Mouse (Mus musculus): ENCODE measurements at regions not wholly inside any gene's neighbourhood (a gene's known extent, or its start where the extent isn't known, plus 50 kb on each side); places are given as distances from the start of the nearest gene placed in this dataset.

GRCm38 (mm10) chr12:58643843-58644242 is 368.0 kb downstream of the Sec23a start:
- WGBS: 68% methylated on average over 3 of the region's 3 CpGs
- H3K9me3 ChIP-seq (ENCODE audit: low read length): no peaks in the 10 kb centered on the region
- TF ChIP-seq CTCF (IDR thresholded peaks at IDR 0.05): no peak
- H3K27me3 ChIP-seq (ENCODE audit: insufficient read depth, low read length): no peaks in the 10 kb centered on the region
- no peak overlapping the region for H3K4me2 ChIP-seq (ENCODE audit: low read depth, low read length, poor library complexity, severe bottlenecking)
- DNase-seq (ENCODE audit: low spot score) (no peak), ATAC-seq (ENCODE audit: low FRiP score) (no peak)
- H3K4me1 ChIP-seq (ENCODE audit: insufficient read depth, low read length): no peaks in the 10 kb centered on the region
- no peaks in the 10 kb centered on the region for H3K36me3 ChIP-seq (ENCODE audit: insufficient read depth, low read length)
- H3K4me3 ChIP-seq (ENCODE audit: low read depth, low read length): no peak overlapping the region
- no peak overlapping the region for H3K27ac ChIP-seq (ENCODE audit: low read depth, low read length)
- H3K9ac ChIP-seq (replicated peaks; ENCODE audit: low read length, poor library complexity, severe bottlenecking): no peak overlapping the region

GRCm38 (mm10) chr12:58639478-58639877 is 370.4 kb upstream of the Clec14a start:
- ATAC-seq (ENCODE audit: low FRiP score) (no peak), DNase-seq (ENCODE audit: low spot score) (no peak)
- no peak for TF ChIP-seq CTCF (IDR thresholded peaks at IDR 0.05)
- H3K4me2 ChIP-seq (ENCODE audit: low read depth, low read length, poor library complexity, severe bottlenecking): no peak overlapping the region
- H3K27me3 ChIP-seq (ENCODE audit: insufficient read depth, low read length): no peaks in the 10 kb centered on the region
- H3K4me1 ChIP-seq (ENCODE audit: insufficient read depth, low read length): no peaks in the 10 kb centered on the region
- H3K9me3 ChIP-seq (ENCODE audit: low read length): no peaks in the 10 kb centered on the region
- WGBS: 100% methylated on average over 1 of the region's 1 CpGs
- H3K27ac ChIP-seq (ENCODE audit: low read depth, low read length): no peak overlapping the region
- no peaks in the 10 kb centered on the region for H3K36me3 ChIP-seq (ENCODE audit: insufficient read depth, low read length)
- no peak overlapping the region for H3K9ac ChIP-seq (replicated peaks; ENCODE audit: low read length, poor library complexity, severe bottlenecking)
- no peak overlapping the region for H3K4me3 ChIP-seq (ENCODE audit: low read depth, low read length)

GRCm38 (mm10) chr12:58638260-58638659 is 369.2 kb upstream of the Clec14a start:
- H3K27ac ChIP-seq (ENCODE audit: low read depth, low read length): no peak overlapping the region
- TF ChIP-seq CTCF (IDR thresholded peaks at IDR 0.05): peak; percentile 68
- ATAC-seq (ENCODE audit: low FRiP score) (no peak), DNase-seq (ENCODE audit: low spot score) (peak; percentile 49)
- 73% methylated on average over 3 of the region's 3 CpGs for WGBS
- no peaks in the 10 kb centered on the region for H3K9me3 ChIP-seq (ENCODE audit: low read length)
- no peaks in the 10 kb centered on the region for H3K36me3 ChIP-seq (ENCODE audit: insufficient read depth, low read length)
- H3K4me3 ChIP-seq (ENCODE audit: low read depth, low read length): no peak overlapping the region
- no peaks in the 10 kb centered on the region for H3K27me3 ChIP-seq (ENCODE audit: insufficient read depth, low read length)
- no peak overlapping the region for H3K4me2 ChIP-seq (ENCODE audit: low read depth, low read length, poor library complexity, severe bottlenecking)
- H3K9ac ChIP-seq (replicated peaks; ENCODE audit: low read length, poor library complexity, severe bottlenecking): no peak overlapping the region
- H3K4me1 ChIP-seq (ENCODE audit: insufficient read depth, low read length): no peaks in the 10 kb centered on the region

GRCm38 (mm10) chr12:58632529-58632928 is 363.4 kb upstream of the Clec14a start:
- WGBS: 95% methylated on average over 3 of the region's 3 CpGs
- Histone ChIP-seq H3K27ac (ENCODE audit: low read depth, low read length) (no peak overlapping the region), H3K4me2 (ENCODE audit: low read depth, low read length, poor library complexity, severe bottlenecking) (no peak overlapping the region), H3K9me3 (ENCODE audit: low read length) (no peaks in the 10 kb centered on the region), H3K36me3 (ENCODE audit: insufficient read depth, low read length) (no peaks in the 10 kb centered on the region), H3K9ac (replicated peaks; ENCODE audit: low read length, poor library complexity, severe bottlenecking) (no peak overlapping the region), H3K4me1 (ENCODE audit: insufficient read depth, low read length) (no peaks in the 10 kb centered on the region), H3K4me3 (ENCODE audit: low read depth, low read length) (no peak overlapping the region), H3K27me3 (ENCODE audit: insufficient read depth, low read length) (no peaks in the 10 kb centered on the region)
- DNase-seq (ENCODE audit: low spot score): no peak
- ATAC-seq (ENCODE audit: low FRiP score): no peak
- no peak for TF ChIP-seq CTCF (IDR thresholded peaks at IDR 0.05)

GRCm38 (mm10) chr12:58628817-58629216 is 359.7 kb upstream of the Clec14a start:
- Histone ChIP-seq H3K9ac (replicated peaks; ENCODE audit: low read length, poor library complexity, severe bottlenecking) (no peak overlapping the region), H3K27ac (ENCODE audit: low read depth, low read length) (no peak overlapping the region), H3K4me1 (ENCODE audit: insufficient read depth, low read length) (no peaks in the 10 kb centered on the region), H3K36me3 (ENCODE audit: insufficient read depth, low read length) (no peaks in the 10 kb centered on the region), H3K27me3 (ENCODE audit: insufficient read depth, low read length) (no peaks in the 10 kb centered on the region), H3K9me3 (ENCODE audit: low read length) (no peaks in the 10 kb centered on the region), H3K4me3 (ENCODE audit: low read depth, low read length) (no peak overlapping the region), H3K4me2 (ENCODE audit: low read depth, low read length, poor library complexity, severe bottlenecking) (no peak overlapping the region)
- TF ChIP-seq CTCF (IDR thresholded peaks at IDR 0.05): no peak
- no peak for DNase-seq (ENCODE audit: low spot score)
- no peak for ATAC-seq (ENCODE audit: low FRiP score)
- 62% methylated on average over 5 of the region's 5 CpGs for WGBS

- Histone ChIP-seq H3K9ac (replicated peaks; ENCODE audit: low read length, poor library complexity, severe bottlenecking) (no peak overlapping the region), H3K36me3 (ENCODE audit: insufficient read depth, low read length) (no peaks in the 10 kb centered on the region), H3K4me1 (ENCODE audit: insufficient read depth, low read length) (no peaks in the 10 kb centered on the region), H3K27ac (ENCODE audit: low read depth, low read length) (no peak overlapping the region), H3K4me3 (ENCODE audit: low read depth, low read length) (no peak overlapping the region), H3K9me3 (ENCODE audit: low read length) (no peaks in the 10 kb centered on the region), H3K27me3 (ENCODE audit: insufficient read depth, low read length) (no peaks in the 10 kb centered on the region), H3K4me2 (ENCODE audit: low read depth, low read length, poor library complexity, severe bottlenecking) (no peak overlapping the region)
- 78% methylated on average over 2 of the region's 2 CpGs for WGBS
- DNase-seq (ENCODE audit: low spot score) (no peak), ATAC-seq (ENCODE audit: low FRiP score) (no peak)
- TF ChIP-seq CTCF (IDR thresholded peaks at IDR 0.05): no peak
These were observed 356.1 kb upstream of the Clec14a start for GRCm38 (mm10) chr12:58625144-58625543.
